Mouse (Mus musculus): ENCODE data around the gene Chchd10.

Gene Chchd10

DNA sequence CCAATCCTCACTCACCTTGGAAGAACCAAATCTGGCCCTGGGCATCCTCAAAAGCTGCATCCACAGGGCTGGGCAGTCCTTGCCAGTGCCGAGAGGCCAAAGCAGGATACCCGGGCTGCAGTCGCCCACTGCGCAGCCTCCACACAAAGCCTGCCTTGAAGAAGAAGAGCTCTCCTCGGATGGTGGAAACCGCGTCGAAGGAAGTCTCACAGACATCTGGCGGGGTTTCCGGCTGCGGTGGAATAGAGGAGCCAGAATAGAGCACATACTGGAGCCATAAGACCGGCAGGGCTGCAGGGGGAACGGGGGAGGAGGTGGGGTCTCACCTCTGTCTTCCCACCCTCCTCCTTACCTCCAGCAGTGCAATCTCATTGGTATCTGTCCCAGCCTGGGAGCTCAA, 6.5 kb upstream of the Chchd10 start:
- DNase-seq, result no peak

DNA sequence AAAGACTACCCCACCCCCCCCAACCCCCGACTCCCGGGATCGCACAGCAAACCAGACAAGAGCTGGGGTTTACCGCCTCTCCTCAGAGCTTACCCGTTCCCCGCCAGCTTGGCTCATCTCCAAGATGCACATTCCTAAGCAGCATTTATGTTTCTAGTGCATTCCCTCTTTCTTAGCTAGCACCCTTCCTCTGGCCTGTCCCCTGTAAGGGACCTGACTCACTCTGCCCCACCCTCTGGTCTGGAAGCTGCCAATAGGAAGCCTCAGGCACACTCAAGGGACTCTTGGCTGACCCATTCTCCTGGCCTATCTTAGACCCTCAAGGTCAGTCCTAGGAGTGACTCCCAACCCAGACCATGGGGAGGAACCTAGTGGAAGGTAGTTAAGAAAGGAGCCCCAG, 2.6 kb upstream of the Chchd10 start:
- no peak for DNase-seq

DNA sequence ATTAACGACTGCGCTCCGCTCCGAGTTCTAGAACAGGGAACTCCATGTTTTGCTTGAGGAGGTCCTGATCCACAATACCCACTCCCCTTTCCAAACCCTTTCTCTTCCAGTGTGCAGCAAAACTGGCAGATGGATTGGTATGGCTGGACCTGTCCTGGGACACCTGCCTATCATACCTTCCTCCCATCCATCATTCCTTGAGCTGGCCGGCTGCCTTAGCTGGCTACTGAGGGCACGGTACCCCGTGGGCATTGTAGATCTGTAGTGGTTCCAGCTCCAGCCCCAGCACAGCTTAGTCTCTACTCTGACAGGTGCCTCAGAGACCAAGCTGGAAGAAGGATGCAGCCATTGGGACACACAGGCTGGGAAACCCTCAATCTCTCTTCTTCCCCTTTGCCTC, 1.6 kb upstream of the Chchd10 start:
- DNase-seq, result no peak

DNA sequence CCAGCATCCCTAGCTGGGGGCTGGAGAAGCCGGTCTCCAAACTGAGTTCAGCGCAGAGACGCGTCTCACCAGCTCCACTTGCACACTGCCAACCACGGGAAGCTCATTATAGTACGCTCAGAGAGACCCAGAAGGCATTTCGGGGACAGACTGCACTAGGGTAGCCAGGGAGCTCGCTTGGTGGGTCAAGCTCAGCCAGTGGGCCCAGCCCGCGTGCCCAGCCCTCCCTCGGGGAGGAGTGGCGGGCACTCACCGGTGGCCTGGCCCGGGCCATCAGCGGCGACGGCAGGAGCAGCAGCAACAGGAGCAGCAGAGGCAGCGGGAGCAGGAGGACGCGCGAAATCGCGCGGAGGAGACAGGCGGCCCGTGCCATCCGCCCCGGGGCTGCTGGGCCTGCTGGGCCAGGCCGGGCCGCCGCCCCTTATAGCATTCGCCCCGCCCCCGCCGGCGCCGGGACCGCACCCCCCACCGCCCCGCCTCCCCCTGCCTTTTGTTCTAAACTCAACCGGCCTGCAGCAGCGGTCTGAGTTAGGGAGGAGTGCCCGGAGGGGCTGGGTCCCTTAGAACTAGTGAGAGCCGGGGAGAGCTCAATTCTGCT, 750 bp upstream of the Chchd10 start:
- no peak for DNase-seq

DNA sequence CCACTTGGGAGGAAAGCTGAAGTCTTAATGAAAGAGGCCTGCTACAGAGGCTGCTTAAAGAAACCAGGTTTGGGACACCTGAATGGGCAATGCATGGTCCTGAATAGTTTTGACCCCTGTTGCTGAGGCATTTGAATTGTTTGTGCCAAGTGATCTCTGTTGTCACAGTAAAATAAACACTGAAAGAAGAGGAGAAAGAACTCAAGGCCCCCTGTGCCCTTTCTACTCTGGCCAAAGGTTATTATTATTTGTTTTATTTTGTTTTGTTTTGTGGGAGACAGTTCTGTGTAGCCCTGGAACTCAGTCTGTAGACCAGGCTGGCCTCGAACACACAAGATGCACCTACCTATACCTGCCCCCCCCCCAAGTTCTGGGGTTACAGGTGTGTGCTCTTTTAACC, 2.1 kb downstream of the Chchd10 start:
- no peak for DNase-seq

DNA sequence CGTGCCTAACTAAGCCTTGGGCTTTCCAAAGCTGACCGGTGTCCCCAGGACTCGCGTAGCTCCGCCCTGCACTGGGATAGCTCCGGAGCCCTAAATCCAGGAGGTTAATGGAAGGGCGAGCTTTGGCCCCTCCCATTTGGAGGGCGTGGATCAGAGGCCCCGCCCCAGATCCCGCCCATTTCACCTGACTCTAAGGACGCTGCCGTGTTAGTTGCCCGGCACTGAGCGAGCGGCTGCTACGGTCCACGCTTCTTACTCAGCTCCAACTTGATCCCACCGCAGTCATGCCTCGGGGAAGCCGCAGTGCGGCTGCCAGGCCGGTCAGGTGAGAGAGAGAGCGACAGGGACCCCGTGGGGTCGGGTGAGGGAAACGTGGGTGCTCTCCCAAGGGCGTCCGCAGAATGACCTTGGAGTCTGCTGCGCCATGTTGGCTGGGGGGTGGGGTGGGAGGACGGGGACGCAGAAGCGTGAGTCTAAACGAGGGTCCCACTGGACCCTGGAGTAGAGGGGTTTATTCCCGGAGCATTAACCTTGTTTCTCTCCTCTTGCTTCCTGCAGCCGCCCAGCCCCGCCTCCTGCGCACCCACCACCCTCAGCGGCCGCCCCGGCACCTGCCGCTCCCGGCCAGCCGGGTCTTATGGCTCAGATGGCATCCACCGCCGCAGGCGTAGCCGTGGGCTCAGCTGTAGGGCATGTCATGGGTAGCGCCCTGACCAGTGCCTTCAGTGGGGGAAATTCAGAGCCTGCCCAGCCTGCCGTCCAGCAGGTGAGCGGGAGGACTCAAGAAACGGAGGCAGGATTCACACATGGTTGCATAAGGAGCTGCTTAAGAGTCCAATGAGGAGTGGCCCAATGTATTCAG, 3.0 kb downstream of the Chchd10 start, which contains the start of gene Mmp11:
TSS of gene Mmp11 (minus strand) at position 817 of the 862 bp plus-strand sequence.
- peak; percentile 78 for DNase-seq

DNA sequence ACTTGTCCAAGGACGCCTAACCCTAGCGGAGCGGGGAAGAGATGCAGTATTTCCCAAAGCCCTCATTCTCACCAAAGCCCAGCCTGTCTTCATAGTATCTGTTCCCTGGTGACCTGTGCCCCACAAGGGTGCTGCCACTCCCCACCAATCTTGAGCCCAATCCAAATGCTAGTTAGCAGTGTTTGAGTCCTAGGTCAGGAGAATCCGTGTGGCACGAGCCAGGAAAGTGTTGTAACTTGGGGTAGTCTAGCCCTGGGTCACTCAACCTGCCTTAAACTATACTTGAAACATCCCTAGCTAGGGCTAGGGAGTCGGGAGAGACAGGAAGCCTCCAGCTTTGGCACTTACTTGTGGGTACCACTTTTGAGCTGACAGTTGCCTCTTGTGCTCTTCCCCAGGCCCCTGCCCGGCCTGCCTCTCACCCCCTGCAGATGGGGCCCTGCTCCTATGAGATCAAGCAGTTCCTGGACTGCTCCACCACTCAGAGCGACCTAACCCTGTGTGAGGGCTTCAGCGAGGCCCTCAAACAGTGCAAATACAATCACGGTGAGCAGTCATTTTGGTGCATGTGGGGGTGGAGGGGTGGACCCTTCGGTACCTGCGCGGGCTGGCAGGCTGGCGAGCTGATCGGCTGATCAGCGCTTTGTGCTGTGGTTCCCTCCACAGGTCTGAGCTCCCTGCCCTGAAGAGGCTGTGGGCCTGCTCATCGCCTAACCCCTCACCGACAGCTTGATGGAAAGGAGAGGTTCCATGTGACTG, 4.2 kb downstream of the Chchd10 start:
- no peak for DNase-seq

DNA sequence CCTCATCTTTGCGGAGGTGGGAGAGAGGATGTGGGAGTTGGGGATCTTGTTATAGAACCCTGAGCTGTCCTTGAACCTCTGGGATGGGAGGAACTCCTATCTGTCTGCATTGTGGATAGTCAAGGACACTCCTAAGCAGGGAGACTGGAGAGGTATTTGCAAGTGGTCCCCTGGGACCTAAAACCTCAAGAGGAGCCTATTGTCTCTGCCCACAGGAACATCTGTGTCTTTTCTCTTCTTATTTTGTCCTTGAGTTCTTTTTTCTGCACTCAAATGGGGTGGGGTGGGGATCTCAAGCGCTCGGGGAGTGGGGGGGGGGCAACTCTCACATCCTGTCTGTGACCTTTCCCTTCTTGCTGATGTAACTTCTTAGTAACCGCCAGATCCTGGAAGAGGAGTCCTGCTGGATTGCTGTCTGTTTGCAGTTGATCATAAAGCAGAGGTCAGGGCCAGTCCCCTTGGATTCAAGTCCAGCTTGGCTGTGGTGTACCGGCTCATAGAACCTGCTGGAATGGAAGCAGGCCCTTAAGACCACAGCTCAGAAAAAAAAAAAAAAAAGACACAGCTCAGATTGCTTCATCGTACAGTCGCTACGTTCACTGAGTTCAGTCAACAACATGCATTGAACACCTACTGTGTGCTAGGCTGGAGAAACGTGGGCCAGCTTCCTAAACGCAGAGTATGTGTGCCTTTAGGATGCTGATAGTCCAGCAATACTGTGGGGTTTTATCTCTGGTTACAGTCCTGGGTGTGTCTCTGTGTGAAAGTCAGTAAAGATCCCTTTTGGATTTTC, 5.1 kb downstream of the Chchd10 start:
- DNase-seq, result no peak

DNA sequence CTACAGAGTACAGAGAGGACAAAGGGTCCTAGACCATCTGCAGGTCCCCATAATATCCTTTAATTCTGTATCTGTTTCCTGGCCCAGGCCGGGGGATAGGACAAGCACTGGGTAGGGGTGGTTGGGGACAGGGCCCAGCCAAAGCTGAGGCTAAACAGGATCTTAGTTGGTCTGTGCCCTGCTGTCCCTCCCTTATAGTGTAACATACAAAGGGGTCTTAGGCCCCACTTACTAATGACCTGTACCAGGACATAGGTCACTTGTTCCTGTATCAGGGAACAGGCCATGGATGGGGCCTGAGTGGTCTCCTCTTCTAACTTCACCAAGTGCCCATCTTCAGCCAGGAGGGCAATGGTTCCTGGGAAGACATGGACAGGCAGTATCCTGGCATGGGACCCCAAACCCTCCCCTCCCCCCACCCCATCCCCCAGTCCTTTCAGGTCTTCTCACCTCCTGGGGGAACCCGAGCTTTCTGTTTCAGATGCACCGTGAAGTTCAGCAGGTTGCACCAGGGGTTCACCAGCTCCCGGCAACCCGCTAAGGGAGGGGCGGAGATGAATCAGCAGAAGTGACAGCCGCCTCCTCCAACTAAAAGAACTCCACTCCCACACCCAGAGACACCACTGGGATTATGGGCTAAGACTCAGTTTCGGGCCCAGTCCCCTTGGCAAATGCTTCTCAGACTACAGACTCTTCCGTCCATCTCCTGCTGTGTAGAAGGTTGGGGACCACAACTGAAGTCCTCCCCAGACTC, 6.7 kb downstream of the Chchd10 start:
- no peak for DNase-seq

DNA sequence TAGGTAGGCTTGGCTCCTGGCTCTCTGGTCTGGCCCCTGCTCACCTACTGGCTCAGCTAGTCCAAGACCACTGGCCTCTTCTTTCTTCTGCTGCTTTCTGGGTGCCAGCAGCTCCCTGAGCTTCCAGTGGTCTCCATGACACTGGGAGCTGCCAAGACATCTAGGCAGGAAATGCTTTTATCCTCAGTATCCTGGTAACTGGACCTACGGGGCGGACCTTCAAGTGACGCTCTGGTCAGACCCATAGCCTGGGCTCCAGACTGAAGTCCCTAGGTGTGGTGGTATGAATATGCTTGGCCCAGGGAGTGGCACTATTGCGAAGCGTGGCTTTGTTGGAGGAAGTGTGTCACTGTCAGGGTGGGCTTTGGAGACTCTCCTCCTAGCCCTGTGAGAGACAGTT, 7.6 kb downstream of the Chchd10 start, which contains the start of gene Gm867:
TSS of gene Gm867 (minus strand) at position 153 of the 400 bp plus-strand sequence.
- DNase-seq, result no peak

DNA sequence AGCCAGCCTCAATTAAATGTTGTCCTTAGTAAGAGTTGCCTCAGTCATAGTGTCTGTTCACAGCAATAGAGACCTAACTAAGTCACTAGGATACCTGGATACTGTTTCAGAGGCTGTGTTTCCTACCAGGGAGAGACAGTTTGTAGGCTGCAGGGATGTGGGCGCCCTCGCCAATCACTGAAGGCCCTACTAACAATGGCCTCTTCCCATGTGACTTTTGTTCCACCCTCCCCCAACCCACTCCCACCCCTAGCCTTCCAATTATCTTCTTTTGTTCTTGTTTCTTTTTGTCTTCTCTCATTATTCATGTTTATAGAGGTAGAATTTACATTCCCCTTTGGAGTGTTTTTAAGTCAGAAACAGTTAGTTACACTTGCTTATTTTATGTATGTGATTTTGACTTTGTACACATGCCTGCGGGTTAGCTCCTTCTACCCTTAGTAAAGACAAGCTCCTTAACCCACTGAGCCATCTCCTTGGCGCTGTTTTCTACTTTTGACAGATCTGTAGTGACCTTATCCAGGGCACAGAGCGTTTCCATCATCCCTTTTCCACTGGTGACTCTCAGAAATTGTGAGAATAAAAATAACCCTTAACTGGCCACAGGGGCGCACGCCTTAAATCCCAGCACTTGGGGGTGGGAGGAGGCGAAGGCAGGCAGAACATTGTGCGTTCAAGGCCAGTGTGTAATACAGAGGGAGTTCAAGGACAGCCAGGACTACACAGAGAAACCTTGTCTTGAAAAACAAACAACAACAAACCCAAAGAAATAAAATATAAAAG, 8.3 kb downstream of the Chchd10 start:
- DNase-seq, result no peak

DNA sequence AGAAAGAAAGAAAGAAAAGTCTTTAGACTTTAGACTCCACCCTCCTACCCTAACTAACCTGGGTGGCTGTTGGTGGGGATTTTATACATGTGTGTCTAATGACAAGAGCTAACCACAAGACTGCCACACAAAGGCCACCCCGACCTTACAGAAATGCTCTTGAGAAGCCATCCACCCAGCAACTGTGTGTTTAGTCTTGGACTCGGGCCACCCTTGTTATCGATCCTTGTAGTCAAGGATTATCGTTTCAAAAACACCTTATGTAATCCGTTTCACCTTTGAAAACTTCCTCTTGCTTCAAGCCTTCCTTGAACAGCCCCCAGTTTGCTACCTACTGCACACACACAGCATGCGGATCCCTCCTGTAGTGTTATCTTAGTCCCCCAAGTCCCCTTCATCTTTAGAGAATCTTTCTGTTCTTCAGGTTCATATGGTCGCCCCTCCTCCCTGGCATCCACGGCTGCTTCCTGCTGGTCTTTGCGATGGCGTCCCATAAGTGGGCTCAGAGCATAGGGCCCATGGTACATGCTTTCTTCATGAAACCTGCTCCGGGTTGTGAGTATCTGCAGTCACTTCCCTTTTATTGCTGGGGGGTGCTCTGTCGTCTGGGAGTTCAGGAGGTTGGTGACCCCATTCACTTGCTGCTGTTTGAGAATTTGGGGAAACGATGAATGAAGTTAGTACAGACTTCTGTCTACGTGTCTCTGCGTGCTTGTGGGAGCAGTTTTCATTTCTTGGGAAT, 10.0 kb downstream of the Chchd10 start, which contains the start of gene Vpreb3:
TSS of gene Vpreb3 (plus strand) at position 322 of the 742 bp plus-strand sequence.
- DNase-seq, result no peak

DNA sequence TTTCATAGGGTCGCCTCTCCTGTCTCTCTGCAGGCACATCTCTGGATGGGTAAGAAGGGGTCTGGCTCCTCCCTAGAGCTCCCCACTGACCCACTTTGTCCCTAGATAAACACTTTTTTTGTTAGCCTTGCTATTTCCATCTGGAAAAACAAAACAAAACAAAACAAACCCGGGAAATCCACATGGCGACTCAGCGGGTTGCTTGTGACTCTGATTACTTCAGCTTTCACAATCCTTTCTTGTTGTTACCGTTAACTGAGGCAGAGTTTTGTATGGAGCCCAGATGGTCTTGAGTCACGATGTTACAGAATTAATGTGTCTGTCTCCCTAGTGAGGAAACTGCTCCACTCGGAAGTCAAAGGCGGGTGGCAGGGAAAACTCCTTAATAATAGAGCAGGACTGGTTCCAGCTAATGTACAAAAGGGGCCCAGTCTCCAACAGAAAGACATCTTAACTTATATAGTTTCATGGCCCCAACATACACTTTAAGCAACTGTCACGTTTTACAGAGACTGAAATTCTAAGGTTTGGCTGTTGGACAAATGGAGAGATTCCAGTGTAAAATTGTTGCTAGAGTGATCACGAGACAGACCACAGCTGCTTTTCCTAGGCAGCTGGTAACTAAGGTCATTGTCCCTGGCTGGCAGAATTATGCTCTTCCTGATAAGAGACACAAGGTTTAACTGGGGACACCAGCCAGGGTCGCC, 11.3 kb downstream of the Chchd10 start:
- no peak for DNase-seq

DNA sequence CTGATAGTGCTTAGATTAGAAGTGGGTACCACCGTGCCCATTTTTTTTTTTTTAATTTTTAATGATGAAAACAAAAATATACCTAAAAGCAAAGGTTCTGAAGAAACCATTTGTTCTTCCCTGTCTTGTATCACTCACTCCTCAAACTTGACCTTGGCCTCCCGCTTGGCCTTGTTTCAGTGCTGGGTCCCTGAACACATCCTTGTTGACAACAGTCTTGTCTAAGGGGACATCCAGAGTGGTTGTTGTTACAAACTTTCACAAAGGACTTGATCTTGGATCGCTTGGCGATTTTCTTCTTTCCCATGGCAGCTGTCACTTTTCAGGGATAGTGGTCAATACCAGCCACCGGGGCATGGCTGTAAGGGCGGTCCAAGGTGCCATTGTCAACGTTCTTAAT, 12.3 kb downstream of the Chchd10 start:
- no peak for DNase-seq

DNA sequence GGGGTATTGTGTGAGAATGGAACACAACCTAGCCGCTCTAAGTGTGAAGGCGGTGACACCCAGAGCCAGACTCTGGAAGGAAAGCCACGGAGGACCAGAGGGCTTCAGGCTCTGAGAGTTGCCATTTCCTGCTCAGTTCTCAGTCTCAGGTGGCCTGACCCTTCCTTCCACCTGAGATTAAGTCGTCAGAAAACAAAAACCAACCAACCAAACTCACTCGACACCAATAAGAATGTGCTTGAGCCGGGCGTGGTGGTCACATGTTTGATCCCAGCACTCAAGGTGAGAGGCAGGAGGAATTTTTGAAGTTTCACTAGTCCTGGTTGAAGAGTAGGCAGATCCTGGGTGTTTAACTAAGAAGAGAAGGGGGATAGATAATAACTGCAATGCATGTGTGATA, 13.0 kb downstream of the Chchd10 start:
- DNase-seq, result no peak

DNA sequence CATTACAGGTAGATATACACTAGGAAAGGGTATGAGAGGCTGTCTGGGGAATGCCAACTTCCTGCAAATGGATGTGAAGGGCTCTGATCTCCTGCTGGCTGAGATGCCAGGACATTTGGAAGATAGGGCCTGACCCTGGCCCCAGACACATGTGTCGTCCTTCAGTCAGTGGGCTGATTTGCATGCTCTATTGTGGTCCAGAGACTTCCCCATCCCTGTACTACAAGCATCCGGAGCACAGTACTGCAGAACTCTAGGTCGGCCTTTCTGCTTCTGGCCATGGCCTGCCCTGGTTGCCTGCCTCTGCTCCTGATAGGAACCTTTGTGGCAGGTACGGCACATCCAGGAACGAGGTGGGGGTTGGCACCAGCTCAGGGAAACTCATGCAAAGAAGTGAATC, 15.1 kb downstream of the Chchd10 start:
- no peak for DNase-seq

DNA sequence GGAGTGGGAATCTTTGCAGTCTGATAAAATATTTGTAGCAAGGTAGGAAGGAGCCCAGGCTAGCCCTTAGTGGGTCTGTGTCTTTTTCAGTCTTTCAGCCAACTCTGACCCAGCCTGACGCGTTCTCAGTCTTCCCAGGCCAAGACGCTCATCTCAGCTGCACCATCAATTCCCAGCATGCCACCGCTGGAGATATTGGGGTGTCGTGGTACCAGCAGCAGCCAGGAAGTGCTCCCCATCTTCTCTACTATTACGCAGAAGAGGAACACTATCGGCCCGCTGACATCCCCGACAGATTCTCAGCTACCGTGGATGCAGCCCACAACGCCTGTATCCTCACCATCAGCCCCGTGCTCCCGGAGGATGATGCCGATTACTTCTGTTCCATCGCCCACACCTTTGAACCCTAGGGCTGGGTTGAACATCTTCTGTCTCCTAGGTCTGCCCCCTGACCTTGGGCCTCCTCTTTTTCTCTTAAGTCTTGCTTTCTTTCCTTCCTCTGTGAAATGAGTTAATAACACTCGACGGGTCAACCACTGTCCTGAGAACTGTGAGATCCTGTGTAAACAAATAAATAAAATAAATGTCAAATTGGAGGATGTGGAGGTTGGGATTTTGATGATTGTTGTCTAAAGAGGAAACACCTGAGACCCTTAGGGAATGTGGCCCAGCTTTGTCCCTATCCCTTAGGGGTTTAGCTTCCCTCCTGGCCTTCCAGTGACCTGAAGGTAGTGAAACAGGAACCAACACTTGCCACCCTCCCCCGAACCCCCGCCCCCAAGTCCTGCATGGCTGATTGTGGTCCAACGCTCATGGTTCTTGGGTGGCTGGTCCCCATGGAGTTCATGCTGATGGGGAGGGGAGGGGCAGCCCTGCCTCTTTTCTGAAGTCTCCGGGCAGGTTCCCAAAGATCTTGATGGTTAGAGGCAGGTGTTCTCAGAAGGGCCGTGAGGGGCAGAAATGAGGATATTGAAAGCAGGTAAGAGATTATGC, 16.4 kb downstream of the Chchd10 start:
- no peak for DNase-seq

DNA sequence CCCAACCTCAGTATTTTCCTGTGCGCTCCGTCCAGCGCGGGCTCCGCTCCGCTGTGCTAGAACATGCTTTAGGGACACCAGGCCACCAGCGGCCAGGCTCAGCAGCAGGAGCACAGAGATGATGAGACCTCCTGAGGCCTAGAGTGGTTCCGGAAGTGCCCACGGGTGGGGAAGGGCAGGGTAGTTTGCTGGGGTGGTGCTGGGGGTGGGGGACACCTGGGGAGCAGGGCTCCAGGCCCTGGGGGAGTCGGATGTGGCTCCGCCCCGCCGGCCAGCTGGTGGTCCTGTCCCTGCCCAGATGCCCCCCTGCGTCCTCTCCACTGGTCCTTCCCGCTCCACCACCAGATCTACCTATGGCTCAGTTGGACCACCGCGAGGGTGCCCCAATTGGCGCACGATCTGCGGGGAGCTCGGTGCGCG, 17.9 kb downstream of the Chchd10 start:
- no peak for DNase-seq

All from right cerebral cortex, postnatal 25 days (tissue).